Mouse (Mus musculus) layer of hippocampus, adult 11-12 months (tissue): ENCODE results near the gene Olfr366.
"Not testable (repeated sequence)": the region's sequence is repeated elsewhere in the genome, so short reads cannot be mapped to it uniquely, and the experiment has no call there.

ENCODE experiments used
- DNase-seq: peaks from one replicate; pipeline ENCODE4 v3.0.0; 2022; ENCODE audit warnings: low spot score

The Olfr366 gene

GRCm38 (mm10) chr2:37211274-37211673 lies at the start of gene Olfr366:
Gene Olfr366, plus strand, starts transcription at chr2:37211574.
- no peak for DNase-seq

- no peak for DNase-seq
Observed at GRCm38 (mm10) chr2:37187898-37188297, 23.5 kb upstream of the Olfr366 start, which contains the start of gene Olfr365. Gene Olfr365, plus strand, starts transcription at chr2:37188198.

DNA sequence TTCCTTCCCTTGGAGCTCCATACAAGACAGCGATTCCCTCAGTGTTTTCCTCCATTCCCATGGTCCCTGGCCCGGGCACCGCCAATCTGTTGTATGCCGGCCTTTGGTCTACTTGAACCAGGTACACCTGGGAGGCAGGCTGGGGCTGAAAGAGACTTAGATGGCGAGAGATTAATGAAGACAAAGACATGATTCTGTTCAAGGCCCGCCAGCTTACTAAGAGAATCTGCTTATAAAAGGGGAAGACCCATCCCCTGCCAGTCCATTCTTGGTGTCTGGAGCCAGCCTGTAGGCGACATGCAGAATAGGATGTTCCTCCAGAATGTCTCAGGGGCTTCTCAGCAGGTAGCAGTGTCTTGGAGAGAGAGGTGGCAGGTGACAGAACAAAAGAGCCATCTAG lies 50.4 kb downstream of the Olfr366 start:
- DNase-seq = not testable (repeated sequence)
